Mouse (Mus musculus): ENCODE results near the gene Syce2. TPM values are rescaled to one million over a fixed set of nuclear protein-coding genes. Genes with fewer than 3 reads are reported as not detected.

The Syce2 gene
- polyA plus RNA-seq, 2 experiments: 36.9 to 75.3 TPM

DNA sequence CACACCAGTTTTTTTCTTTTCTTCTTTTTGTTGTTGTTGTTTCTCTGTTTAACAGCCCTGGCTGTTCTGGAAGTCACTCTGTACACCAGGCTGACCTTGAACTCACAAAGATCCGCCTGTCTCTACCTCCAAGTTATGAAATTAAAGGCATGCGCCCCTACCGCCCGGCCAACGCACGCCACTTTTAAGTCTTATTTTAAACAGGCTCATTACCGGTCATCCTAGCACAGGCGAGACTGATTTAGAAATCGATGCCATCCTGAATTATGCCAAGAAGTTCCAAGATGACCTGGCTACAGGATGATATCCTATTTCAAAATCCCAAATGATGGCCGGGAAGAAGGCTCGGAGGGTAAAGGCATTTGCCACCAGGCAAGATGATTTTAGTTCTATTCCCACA lies 40.4 kb upstream of the Syce2 start, which contains the start of gene Gadd45gip1:
Gadd45gip1 (plus strand) TSS at position 33 of the 400 bp plus-strand sequence.
- H3K9ac ChIP-seq (ENCODE audit: low read depth, low read length, severe bottlenecking): peak within 1 kb of the TSS; percentile 96
- peaks cover 30% of the 10 kb centered on the region for H3K36me3 ChIP-seq (ENCODE audit: control insufficient read depth, insufficient read depth, low read length)
- H3K4me2 ChIP-seq (replicated peaks; ENCODE audit: low read depth, low read length, severe bottlenecking): peak within 1 kb of the TSS; percentile 53
- no peaks in the 10 kb centered on the region for H3K27me3 ChIP-seq (ENCODE audit: control insufficient read depth, insufficient read depth, low read length)
- 76% methylated on average over 11 of the region's 11 CpGs for WGBS
- H3K27ac ChIP-seq (replicated peaks; ENCODE audit: low read depth, low read length): peak within 1 kb of the TSS; percentile 94
- no peak for TF ChIP-seq POLR2A (IDR thresholded peaks at IDR 0.05; ENCODE audit: borderline replicate concordance, extremely low read depth, insufficient read depth, insufficient read length)
- peaks cover 4% of the 10 kb centered on the region; the same call in 1 of the 2 replicates for H3K4me1 ChIP-seq (ENCODE audit: control insufficient read depth, insufficient read depth, low read length)
- H3K4me3 ChIP-seq (replicated peaks; ENCODE audit: low read length): peak within 1 kb of the TSS; percentile 96
- ATAC-seq (ENCODE audit: low FRiP score, low read depth): no peak
- no peaks in the 10 kb centered on the region for H3K9me3 ChIP-seq (ENCODE audit: control insufficient read depth, low read length)
- no peak for DNase-seq (ENCODE audit: low spot score)

DNA sequence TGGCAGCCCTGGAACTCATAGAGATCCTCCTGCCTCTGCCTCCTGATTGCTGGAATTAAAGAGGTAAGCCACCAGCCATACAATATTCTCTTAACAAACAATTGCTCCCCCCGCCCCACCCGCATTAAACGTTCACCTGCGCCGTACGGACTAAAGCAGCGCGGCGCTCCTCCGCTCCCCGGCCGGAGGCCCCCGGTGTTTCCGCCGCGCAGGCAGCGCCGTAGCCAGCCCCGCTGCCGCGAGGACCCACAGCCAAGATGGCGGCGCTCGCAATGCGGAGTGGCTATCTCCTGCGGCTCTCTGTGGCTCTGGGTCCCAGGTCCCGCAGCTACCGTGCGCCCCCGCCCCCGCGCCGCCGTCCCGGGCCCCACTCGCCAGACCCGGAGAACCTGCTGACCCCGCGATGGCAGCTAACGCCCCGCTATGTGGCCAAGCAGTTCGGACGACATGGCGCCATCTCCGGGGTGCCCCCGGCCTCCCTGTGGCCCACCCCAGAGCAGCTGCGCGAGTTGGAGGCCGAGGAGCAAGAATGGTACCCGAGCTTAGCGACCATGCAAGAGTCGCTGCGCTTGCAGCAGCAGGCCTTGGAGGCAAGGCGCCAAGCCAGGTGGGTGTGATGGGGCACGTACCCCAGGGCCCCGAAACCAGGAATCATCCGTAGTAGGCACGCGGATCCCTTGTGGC lies 39.7 kb upstream of the Syce2 start:
- 2% methylated on average over 53 of the region's 59 CpGs for WGBS

DNA sequence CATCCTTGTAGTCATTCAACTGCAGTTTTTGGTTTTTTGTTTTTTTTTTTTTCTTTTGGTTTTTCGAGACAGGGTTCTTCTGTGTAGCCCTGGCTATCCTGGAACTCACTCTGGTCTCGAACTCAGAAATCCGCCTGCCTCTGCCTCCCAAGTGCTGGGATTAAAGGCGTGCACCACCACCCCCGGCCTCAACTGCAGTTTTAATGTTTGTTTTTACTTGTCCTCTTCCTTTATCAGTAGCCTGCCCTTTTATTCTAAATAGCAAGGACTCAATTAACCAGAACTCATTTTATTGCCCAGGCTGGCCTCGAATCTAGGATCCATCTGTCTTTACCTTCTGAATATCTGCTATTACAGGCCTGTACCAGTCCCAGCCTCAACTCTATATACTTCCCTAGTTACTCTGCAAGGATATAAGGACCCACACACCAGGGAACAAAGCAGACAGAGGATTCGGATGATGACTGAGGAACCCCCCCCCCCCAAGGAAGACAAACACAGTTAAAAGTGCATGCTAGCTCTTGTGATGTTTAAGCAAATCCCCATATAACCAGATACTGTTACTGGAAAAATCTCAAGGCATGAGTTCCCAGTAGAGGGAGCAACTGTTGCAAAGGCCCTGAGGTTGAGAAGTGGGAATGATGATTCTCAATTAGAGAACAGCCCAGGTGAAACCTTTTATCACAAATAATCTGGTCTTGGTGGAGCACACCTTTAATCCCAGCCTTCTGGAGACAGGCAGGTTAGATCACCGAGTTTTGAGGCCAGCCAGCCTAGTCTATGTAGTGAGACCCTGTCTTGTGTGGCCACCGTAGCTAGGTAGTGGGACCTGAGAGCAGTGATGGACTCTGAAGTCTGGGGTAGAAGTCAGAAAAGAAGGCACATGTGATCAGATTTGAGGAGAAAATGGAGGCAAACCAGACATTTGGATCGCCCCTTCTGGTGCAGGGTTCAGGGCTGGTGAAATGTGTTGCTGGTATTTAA lies 38.9 kb upstream of the Syce2 start:
- peak overlapping the region; percentile 96 for H3K9ac ChIP-seq (ENCODE audit: low read depth, low read length, severe bottlenecking)
- ATAC-seq (ENCODE audit: low FRiP score, low read depth): no peak
- H3K27me3 ChIP-seq (ENCODE audit: control insufficient read depth, insufficient read depth, low read length): no peaks in the 10 kb centered on the region
- 64% methylated on average over 10 of the region's 10 CpGs for WGBS
- peaks cover 9% of the 10 kb centered on the region; the same call in 1 of the 2 replicates for H3K4me1 ChIP-seq (ENCODE audit: control insufficient read depth, insufficient read depth, low read length)
- H3K9me3 ChIP-seq (ENCODE audit: control insufficient read depth, low read length): no peaks in the 10 kb centered on the region
- no peak for DNase-seq (ENCODE audit: low spot score)
- H3K4me3 ChIP-seq (replicated peaks; ENCODE audit: low read length): peak overlapping the region; percentile 96
- peaks cover 46% of the 10 kb centered on the region for H3K36me3 ChIP-seq (ENCODE audit: control insufficient read depth, insufficient read depth, low read length)
- H3K4me2 ChIP-seq (replicated peaks; ENCODE audit: low read depth, low read length, severe bottlenecking): peak overlapping the region; percentile 53
- H3K27ac ChIP-seq (replicated peaks; ENCODE audit: low read depth, low read length): peak overlapping the region; percentile 94
- TF ChIP-seq POLR2A (IDR thresholded peaks at IDR 0.05; ENCODE audit: borderline replicate concordance, extremely low read depth, insufficient read depth, insufficient read length): no peak

More for the DNA sequence above, 39.7 kb upstream of the Syce2 start:
- no peaks in the 10 kb centered on the region for H3K27me3 ChIP-seq (ENCODE audit: control insufficient read depth, insufficient read depth, low read length)
- H3K4me2 ChIP-seq (replicated peaks; ENCODE audit: low read depth, low read length, severe bottlenecking): peak overlapping the region; percentile 53
- ATAC-seq (ENCODE audit: low FRiP score, low read depth) (peak; percentile 77), DNase-seq (ENCODE audit: low spot score) (peak; percentile 64)
- H3K4me1 ChIP-seq (ENCODE audit: control insufficient read depth, insufficient read depth, low read length): peaks cover 8% of the 10 kb centered on the region; the same call in 1 of the 2 replicates
- peaks cover 37% of the 10 kb centered on the region for H3K36me3 ChIP-seq (ENCODE audit: control insufficient read depth, insufficient read depth, low read length)
- H3K9me3 ChIP-seq (ENCODE audit: control insufficient read depth, low read length): no peaks in the 10 kb centered on the region
- H3K4me3 ChIP-seq (replicated peaks; ENCODE audit: low read length): peak overlapping the region; percentile 96
- peak overlapping the region; percentile 96 for H3K9ac ChIP-seq (ENCODE audit: low read depth, low read length, severe bottlenecking)
- peak overlapping the region; percentile 94 for H3K27ac ChIP-seq (replicated peaks; ENCODE audit: low read depth, low read length)
- TF ChIP-seq POLR2A (IDR thresholded peaks at IDR 0.05; ENCODE audit: borderline replicate concordance, extremely low read depth, insufficient read depth, insufficient read length): peak; percentile 86; the same call in 1 of the 2 replicates

DNA sequence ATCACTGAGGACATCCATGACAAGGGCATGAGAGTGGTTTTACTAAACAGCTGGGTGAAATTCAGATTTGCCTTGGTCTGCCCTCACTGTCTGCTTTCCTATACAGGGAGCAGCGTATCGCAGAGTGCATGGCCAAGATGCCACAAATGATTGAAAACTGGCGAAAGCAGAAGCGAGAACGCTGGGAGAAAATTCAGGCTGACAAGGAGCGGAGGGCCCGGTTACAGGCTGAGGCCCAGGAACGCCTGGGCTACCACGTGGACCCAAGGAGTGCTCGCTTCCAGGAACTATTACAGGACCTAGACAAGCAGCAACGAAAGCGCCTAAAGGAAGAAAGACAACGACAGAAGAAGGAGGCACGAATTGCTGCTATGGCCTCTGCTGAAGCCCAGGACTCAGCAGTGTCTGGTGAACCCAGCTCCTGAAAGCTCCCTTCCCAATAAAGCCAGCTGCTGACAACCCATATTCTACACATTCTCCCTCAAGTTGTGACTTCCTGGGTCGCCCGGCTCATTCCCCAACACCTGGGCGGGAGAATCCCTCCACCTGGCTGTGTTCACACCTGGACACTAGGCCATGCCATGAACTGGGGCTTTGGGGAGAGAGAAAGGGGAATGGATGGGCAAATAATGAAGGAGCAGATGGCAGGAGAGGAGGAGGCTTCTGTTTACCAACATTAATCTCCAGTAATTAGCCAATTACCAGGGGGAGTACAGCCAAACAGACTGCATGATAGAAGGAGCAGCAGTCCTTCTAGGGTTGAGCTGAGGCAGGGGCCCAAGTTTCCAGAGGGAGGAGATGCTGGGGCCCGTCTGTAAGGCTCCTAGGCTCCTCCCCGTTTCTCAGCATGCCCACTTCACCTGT lies 37.7 kb upstream of the Syce2 start:
- H3K27ac ChIP-seq (replicated peaks; ENCODE audit: low read depth, low read length): no peak overlapping the region
- H3K4me1 ChIP-seq (ENCODE audit: control insufficient read depth, insufficient read depth, low read length): peaks cover 10% of the 10 kb centered on the region; the same call in 1 of the 2 replicates

More for the DNA sequence above, 37.7 kb upstream of the Syce2 start:
- Histone ChIP-seq H3K4me3 (replicated peaks; ENCODE audit: low read length) (no peak overlapping the region), H3K4me2 (replicated peaks; ENCODE audit: low read depth, low read length, severe bottlenecking) (no peak overlapping the region), H3K9ac (ENCODE audit: low read depth, low read length, severe bottlenecking) (no peak overlapping the region), H3K36me3 (ENCODE audit: control insufficient read depth, insufficient read depth, low read length) (peaks cover 54% of the 10 kb centered on the region), H3K27me3 (ENCODE audit: control insufficient read depth, insufficient read depth, low read length) (no peaks in the 10 kb centered on the region), H3K9me3 (ENCODE audit: control insufficient read depth, low read length) (no peaks in the 10 kb centered on the region)
- WGBS: 87% methylated on average over 19 of the region's 19 CpGs
- TF ChIP-seq POLR2A (IDR thresholded peaks at IDR 0.05; ENCODE audit: borderline replicate concordance, extremely low read depth, insufficient read depth, insufficient read length): no peak
- DNase-seq (ENCODE audit: low spot score) (no peak), ATAC-seq (ENCODE audit: low FRiP score, low read depth) (no peak)
